Mouse (Mus musculus) hindbrain, embryonic 11.5 days (tissue): ENCODE results near the gene Calr. TPM values are rescaled to one million over a fixed set of nuclear protein-coding genes. Genes with fewer than 3 reads are reported as not detected.

Experiments used
- ATAC-seq: fragments of 200-750 bp; cut with Nextera tagmentation; 2 replicates; pipeline ENCODE4 v1.8.0; 2017; ENCODE audit warnings: mild to moderate bottlenecking, moderate TSS enrichment, moderate library complexity; ENCODE audit not compliant: low FRiP score
- DNase-seq: peaks from one replicate; pipeline ENCODE4 v3.0.0-alpha.2; 2015; ENCODE audit warnings: low spot score
- H3K27ac ChIP-seq: fragments of 300-500 bp; sonication (generic); 2 replicates; pipeline ENCODE4 v1.5.1; 2014; ENCODE audit warnings: mild to moderate bottlenecking, low read depth, low read length
- H3K27me3 ChIP-seq: fragments of 300-500 bp; sonication (generic); 2 replicates; pipeline ENCODE4 v1.6.1; 2014; ENCODE audit warnings: mild to moderate bottlenecking, low read length, moderate library complexity, mixed read lengths; ENCODE audit not compliant: control insufficient read depth, insufficient read depth
- H3K36me3 ChIP-seq: fragments of 300-500 bp; sonication (generic); 2 replicates; pipeline ENCODE4 v1.6.1; 2014; ENCODE audit warnings: mild to moderate bottlenecking, low read length, moderate library complexity, mixed read lengths; ENCODE audit not compliant: control insufficient read depth, insufficient read depth
- H3K4me1 ChIP-seq: fragments of 300-500 bp; sonication (generic); replicated peaks from 2 replicates; pipeline ENCODE4 v1.6.1; 2014; ENCODE audit warnings: low read length, mixed read lengths; ENCODE audit not compliant: control insufficient read depth, insufficient read depth
- H3K4me2 ChIP-seq: fragments of 300-500 bp; sonication (generic); replicated peaks from 2 replicates; pipeline ENCODE4 v1.6.1; 2014; ENCODE audit warnings: mild to moderate bottlenecking, low read depth, low read length
- H3K4me3 ChIP-seq: fragments of 300-500 bp; sonication (generic); 2 replicates; pipeline ENCODE4 v1.5.1; 2014; ENCODE audit warnings: low read depth, low read length
- H3K9ac ChIP-seq: fragments of 300-500 bp; sonication (generic); 2 replicates; pipeline ENCODE4 v1.6.1; 2014; ENCODE audit warnings: low read depth, low read length
- H3K9me3 ChIP-seq: fragments of 300-500 bp; sonication (generic); 2 replicates; pipeline ENCODE4 v1.6.1; 2016; ENCODE audit warnings: low read length; ENCODE audit not compliant: control insufficient read depth
- WGBS: fragments of 180-500 bp; shearing (Covaris S2); extraction: QIAGEN DNeasy Blood & Tissue Kit; methylation state at CpG from one replicate; pipeline ENCODE4 v1.1.7; 2014; 5-methylcytosine and 5-hydroxymethylcytosine counted together
- polyA plus RNA-seq: library from polyadenylated mRNA; unstranded; fragments of >200 nt; fragmentation: Nextera tagmentation; extraction: Ambion mirVana; gene quantifications from 2 replicates; pipeline ENCODE4 v1.2.1, GENCODE M21; 2014

Calr gene
- polyA plus RNA-seq, 1 experiment from 2014 or later = 845 TPM

DNA sequence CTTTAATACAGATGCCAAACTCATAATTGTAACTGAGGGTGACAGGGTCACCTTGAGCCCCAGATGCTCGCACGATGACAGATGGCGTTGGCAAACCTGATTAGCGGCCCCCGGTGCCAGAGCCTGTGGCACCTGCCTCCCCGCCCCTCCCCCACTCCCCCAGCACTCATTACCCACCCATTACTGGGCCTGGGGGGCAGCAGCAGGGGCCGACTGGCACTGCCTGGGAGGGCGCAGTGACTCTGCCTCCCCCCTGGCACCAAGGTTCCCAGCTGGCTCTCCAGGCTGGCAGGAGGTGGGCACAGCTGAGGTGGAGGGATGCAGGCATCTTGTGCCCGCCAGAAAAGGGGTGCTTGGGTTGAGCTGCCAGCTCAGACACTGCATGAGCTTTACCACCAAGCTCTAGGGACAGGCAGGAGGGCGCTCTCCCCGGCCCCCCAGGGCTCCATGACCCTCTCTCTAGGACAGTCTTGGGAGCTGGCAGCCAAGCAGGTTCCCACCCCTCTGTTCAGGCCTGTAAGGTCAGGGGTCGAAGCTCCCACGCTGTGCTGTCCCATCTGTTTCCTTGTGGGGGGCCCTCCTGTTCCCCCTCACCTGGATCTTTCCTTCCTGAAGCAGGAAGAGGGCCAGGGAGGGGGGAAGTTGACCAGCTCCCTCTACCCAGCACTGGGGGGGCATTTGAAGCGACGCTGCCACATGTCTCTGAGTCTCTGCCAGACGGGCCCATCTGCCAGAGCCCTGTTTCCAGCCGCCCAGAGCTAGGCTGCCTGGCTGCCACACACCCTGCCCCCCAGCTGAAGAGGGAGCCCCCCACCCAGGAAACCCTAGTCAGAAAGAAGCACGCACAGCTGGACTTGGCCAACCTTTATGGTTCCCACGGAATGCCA is 31.9 kb downstream of the Calr start:
- WGBS = 41% methylated on average over 19 of the region's 19 CpGs
- Histone ChIP-seq H3K9ac (no peak overlapping the region), H3K9me3 (no peaks in the 10 kb centered on the region), H3K4me1 (peaks cover 6% of the 10 kb centered on the region; the same call in 1 of the 2 replicates), H3K27ac (no peak overlapping the region), H3K27me3 (peaks cover 18% of the 10 kb centered on the region), H3K4me3 (0 out of 2 replicates have a peak overlapping the region, but pooled peaks have one; percentile 3), H3K4me2 (no peak overlapping the region), H3K36me3 (no peaks in the 10 kb centered on the region)
- ATAC-seq = peak; percentile 6; the same call in 1 of the 2 replicates
- DNase-seq = no peak

DNA sequence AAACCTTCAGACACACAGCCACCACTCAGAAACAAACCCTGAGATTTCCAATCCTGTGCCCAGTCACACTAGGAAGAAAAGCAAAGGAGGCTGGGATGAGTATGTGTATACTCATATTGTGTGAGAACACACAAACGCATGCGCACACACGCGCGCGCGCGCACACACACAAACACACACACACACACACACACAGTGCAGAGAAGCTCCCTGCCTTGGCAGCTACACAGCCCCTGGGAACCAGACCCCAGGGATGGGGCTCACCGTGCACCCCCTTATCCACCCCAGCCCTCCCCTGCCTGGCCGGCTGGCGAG is 32.5 kb downstream of the Calr start:
- H3K4me3 ChIP-seq = 0 out of 2 replicates have a peak overlapping the region, but pooled peaks have one; percentile 3
- no peak overlapping the region for H3K4me2 ChIP-seq
- WGBS = 80% methylated on average over 11 of the region's 11 CpGs
- no peak for DNase-seq
- no peak for ATAC-seq
- no peak overlapping the region for H3K27ac ChIP-seq
- H3K36me3 ChIP-seq = no peaks in the 10 kb centered on the region
- peaks cover 6% of the 10 kb centered on the region; the same call in 1 of the 2 replicates for H3K4me1 ChIP-seq
- H3K27me3 ChIP-seq = peaks cover 23% of the 10 kb centered on the region
- no peaks in the 10 kb centered on the region for H3K9me3 ChIP-seq
- H3K9ac ChIP-seq = no peak overlapping the region

DNA sequence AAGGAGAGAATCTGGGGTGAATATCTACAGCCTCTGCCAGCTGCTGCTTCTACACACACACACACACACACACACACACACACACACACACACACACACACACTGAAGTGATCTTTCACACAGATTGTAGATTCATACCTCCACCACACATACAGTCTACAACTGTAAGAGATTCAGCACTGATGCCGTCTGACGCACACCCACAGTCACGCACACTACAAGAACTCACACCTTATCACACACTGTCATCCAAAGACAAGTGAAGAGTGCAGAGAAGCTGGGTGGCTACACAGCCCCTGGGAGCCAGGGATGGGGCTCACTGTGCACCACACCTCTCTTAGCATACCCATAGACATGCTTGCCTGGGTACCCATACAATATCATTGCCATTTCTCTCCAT is 32.9 kb downstream of the Calr start:
- Histone ChIP-seq H3K9ac (no peak overlapping the region), H3K36me3 (no peaks in the 10 kb centered on the region), H3K4me2 (no peak overlapping the region), H3K27ac (no peak overlapping the region), H3K4me1 (peaks cover 6% of the 10 kb centered on the region; the same call in 1 of the 2 replicates), H3K9me3 (no peaks in the 10 kb centered on the region), H3K4me3 (no peak overlapping the region), H3K27me3 (peaks cover 26% of the 10 kb centered on the region)
- 89% methylated on average over 3 of the region's 3 CpGs for WGBS
- DNase-seq = no peak
- ATAC-seq = no peak

DNA sequence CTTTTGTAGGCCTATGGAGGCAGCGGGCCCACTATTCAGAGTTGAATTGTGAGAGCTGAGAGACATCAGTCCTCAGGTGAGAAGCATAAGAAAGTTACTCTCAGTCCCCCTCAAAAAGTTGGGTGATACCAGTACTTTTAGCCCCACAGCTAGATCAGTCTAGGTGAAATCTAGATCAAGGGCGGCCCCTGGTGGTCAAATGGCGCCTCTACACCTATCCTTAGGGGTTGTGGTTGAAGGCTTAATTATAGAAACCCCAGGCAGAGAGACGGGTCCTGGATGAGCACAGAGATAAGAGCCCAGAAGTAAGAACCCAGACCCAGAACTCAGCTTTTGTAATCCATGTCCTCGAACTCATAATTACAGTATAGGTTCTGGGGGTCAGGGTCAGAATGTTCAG is 33.7 kb downstream of the Calr start:
- no peak overlapping the region for H3K27ac ChIP-seq
- H3K4me2 ChIP-seq = no peak overlapping the region
- 1% methylated on average over 5 of the region's 5 CpGs for WGBS
- H3K4me3 ChIP-seq = no peak overlapping the region
- no peaks in the 10 kb centered on the region for H3K9me3 ChIP-seq
- no peak for ATAC-seq
- H3K27me3 ChIP-seq = peaks cover 31% of the 10 kb centered on the region
- DNase-seq = peak; percentile 91
- no peak overlapping the region for H3K9ac ChIP-seq
- H3K4me1 ChIP-seq = peaks cover 6% of the 10 kb centered on the region; the same call in 1 of the 2 replicates
- no peaks in the 10 kb centered on the region for H3K36me3 ChIP-seq

DNA sequence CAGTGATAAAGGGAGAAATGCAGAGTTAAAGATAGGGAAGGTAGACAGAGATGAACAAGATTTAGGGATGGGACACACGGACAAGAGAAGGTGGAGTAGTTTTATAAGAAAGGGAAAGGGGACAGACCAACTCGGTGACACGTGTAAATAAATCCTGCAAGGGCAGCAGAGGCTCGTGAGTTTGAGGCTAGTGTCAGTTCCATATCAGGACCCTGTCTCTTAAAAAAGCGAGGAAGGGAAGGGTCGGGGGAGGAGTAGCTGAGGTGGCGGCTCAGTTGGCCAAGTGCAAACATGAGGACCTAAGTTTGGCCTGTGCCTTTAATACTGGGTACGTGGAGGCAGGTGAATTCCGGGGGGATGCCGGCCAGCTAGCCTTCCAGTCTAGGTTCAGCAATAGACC is 35.4 kb downstream of the Calr start:
- Histone ChIP-seq H3K4me3 (peak overlapping the region; percentile 20; the same call in 1 of the 2 replicates), H3K4me2 (peak overlapping the region; percentile 24; the same call in 1 of the 2 replicates), H3K4me1 (peaks cover 6% of the 10 kb centered on the region; the same call in 1 of the 2 replicates), H3K27me3 (peaks cover 38% of the 10 kb centered on the region), H3K9me3 (no peaks in the 10 kb centered on the region), H3K9ac (peak overlapping the region; percentile 40; the same call in 1 of the 2 replicates), H3K36me3 (no peaks in the 10 kb centered on the region), H3K27ac (peak overlapping the region; percentile 17; the same call in 1 of the 2 replicates)
- ATAC-seq = peak; percentile 10
- WGBS = 19% methylated on average over 10 of the region's 10 CpGs
- peak; percentile 41 for DNase-seq

DNA sequence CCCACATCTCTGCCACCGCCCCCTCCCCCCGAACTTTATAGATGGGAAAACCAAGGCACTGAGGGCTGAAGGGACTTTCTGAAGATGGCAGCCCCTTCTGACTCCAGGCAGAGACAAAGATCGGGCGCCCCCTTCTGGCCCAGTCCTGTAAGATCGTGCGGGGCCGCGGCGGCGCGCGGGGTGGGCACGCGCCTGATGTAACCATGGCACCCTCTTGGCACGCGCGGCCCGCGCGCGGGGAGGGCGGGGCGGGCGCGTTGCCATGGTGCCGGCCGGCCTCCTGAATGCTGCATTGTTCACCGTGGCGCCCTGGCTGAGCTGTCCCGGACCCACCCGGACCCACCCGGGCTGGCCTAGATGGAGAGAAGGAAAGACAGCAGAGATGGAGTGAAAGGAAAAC is 35.8 kb downstream of the Calr start:
- peak overlapping the region; percentile 40; the same call in 1 of the 2 replicates for H3K9ac ChIP-seq
- 1% methylated on average over 30 of the region's 32 CpGs for WGBS
- DNase-seq = peak; percentile 96
- peak overlapping the region; percentile 24; the same call in 1 of the 2 replicates for H3K4me2 ChIP-seq
- H3K9me3 ChIP-seq = no peaks in the 10 kb centered on the region
- H3K36me3 ChIP-seq = no peaks in the 10 kb centered on the region
- H3K4me3 ChIP-seq = peak overlapping the region; percentile 20; the same call in 1 of the 2 replicates
- 0 out of 2 replicates have a peak overlapping the region, but pooled peaks have one; percentile 1 for H3K27ac ChIP-seq
- peak; percentile 90 for ATAC-seq
- peaks cover 38% of the 10 kb centered on the region for H3K27me3 ChIP-seq
- peaks cover 6% of the 10 kb centered on the region; the same call in 1 of the 2 replicates for H3K4me1 ChIP-seq

DNA sequence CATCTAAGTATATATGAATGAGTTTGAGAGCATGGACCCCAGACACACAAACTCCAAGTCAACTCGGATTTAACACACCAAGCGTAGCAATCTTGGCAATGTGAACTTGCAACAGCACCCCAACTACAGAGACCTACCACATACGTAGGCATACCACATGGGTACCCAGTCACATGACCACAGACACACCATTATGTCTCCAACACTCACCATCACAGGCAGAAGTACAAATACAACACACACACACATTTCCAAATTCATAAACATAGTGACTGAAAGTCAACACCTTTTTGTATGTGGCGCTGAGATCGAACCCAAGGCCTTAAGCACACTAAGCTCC is 36.8 kb downstream of the Calr start:
- DNase-seq = no peak
- no peak overlapping the region for H3K4me2 ChIP-seq
- peaks cover 45% of the 10 kb centered on the region for H3K27me3 ChIP-seq
- WGBS = 68% methylated on average over 5 of the region's 5 CpGs
- H3K36me3 ChIP-seq = no peaks in the 10 kb centered on the region
- H3K9ac ChIP-seq = no peak overlapping the region
- no peak for ATAC-seq
- H3K27ac ChIP-seq = no peak overlapping the region
- H3K4me1 ChIP-seq = peaks cover 5% of the 10 kb centered on the region; the same call in 1 of the 2 replicates
- no peak overlapping the region for H3K4me3 ChIP-seq
- no peaks in the 10 kb centered on the region for H3K9me3 ChIP-seq

DNA sequence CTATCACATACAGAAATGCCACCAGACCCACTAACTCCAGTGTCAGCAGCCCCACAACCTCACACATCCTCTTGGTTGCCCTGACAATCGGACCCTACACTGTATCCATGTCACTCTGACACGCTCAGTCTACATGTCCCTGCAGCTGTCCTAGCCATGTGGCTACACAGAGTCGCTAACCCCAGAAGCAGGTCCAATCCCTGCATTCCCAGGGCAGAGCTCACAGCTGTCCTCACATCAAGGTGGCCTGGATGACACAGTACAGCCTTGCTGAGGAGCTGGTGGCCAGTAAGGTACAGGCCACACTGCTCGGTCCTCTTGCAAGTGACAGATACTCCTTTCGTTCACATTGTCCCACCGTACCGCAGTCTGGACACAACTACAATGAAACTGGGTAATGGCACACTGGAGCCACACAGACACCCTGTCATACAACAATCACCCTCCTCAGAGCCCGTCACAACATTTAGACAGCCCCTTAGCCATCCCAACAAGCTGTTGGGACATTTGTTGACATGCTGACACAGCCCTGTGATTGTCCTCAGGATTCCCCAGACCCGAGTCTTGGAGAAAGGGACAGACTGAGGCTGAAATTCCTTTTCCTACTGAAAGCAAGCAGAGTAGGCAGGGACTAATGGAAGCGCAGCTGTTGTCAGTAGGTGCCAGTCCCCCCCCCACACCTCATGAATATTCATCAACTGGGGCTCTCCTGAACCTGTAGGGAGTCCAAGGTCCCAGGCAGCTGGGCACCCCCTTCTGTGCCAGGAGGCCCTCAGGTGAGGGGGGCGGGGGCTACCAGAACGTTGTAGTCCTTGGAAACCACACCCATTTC is 37.4 kb downstream of the Calr start:
- H3K4me2 ChIP-seq = no peak overlapping the region
- H3K36me3 ChIP-seq = no peaks in the 10 kb centered on the region
- no peaks in the 10 kb centered on the region for H3K4me1 ChIP-seq
- no peak for ATAC-seq
- H3K9ac ChIP-seq = no peak overlapping the region
- no peak overlapping the region for H3K4me3 ChIP-seq
- peaks cover 47% of the 10 kb centered on the region for H3K27me3 ChIP-seq
- H3K27ac ChIP-seq = no peak overlapping the region
- H3K9me3 ChIP-seq = no peaks in the 10 kb centered on the region
- WGBS = 48% methylated on average over 12 of the region's 12 CpGs
- DNase-seq = no peak
